Mouse (Mus musculus): ENCODE data around the gene Lpp.

DNA sequence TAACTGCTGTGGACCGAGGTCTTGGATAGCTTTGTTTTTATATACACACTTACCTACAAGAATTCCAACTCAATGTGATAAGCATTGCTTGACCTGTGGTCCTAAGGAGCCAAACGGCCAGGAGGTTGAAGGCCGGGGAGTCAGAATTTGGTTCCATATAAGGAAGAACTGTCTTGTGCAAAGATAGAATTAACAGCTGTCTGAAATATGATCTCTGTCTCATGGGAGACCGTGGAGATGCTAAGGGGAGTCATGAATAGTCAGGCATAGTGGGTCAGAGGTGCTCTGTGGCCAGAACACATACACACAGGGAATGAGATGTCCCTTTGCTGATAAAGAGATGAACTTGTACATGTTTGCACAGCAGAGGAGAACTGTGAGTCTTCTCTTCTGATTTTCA lies 51.5 kb downstream of the Lpp start:
- TF ChIP-seq CTCF (IDR thresholded peaks at IDR 0.05; ENCODE audit: borderline replicate concordance, control insufficient read depth, extremely low read depth, insufficient read depth, low read length, poor library complexity) (no peak), POLR2A (IDR thresholded peaks at IDR 0.05; ENCODE audit: control insufficient read depth, extremely low read depth, insufficient read depth, low read length, poor library complexity) (no peak)

All from thymus, adult 2 months (tissue).